Mouse (Mus musculus): Measurements from ENCODE around the gene Rbm41. TPM values are rescaled to one million over a fixed set of nuclear protein-coding genes. Genes with fewer than 3 reads are reported as not detected.

Gene Rbm41
- polyA plus RNA-seq, 1 experiment from 2014 or later = 4.1 TPM

DNA sequence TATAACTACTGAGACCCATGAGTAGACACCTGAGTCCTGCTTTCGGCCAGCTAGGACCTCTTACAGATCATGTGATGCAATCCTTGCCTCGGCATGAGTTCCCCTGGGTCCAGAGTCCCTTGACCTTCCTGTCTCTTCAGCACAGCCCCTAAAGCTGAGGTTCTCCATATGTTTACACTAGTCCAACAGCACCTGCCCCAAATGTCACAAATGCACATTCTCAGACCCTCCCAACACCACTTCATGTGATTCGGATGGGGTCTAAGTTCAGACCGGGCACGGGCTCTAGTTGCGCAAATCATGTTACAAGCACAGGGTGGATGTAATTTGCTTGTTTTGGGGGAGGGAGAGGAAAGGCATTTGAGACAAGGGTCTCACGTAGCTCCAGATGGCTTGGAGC lies 121.3 kb downstream of the Rbm41 start:
- Histone ChIP-seq H3K4me1 (ENCODE audit: control insufficient read depth, insufficient read depth, low read length) (0 out of 2 replicates have a peak, but pooled peaks cover 2% of the 10 kb centered on the region), H3K4me3 (ENCODE audit: low read length) (no peak overlapping the region), H3K36me3 (ENCODE audit: control insufficient read depth, insufficient read depth) (no peaks in the 10 kb centered on the region), H3K27me3 (ENCODE audit: control insufficient read depth, insufficient read depth, low read length) (no peaks in the 10 kb centered on the region), H3K9me3 (replicated peaks; ENCODE audit: control insufficient read depth, low read length) (no peaks in the 10 kb centered on the region), H3K4me2 (ENCODE audit: low read depth, low read length) (no peak overlapping the region), H3K27ac (ENCODE audit: low read length) (no peak overlapping the region), H3K9ac (ENCODE audit: low read length) (no peak overlapping the region)
- 77% methylated on average over 7 of the region's 7 CpGs for WGBS
- no peak for ATAC-seq (replicated peaks; ENCODE audit: extremely low read depth, insufficient read depth, low FRiP score)

DNA sequence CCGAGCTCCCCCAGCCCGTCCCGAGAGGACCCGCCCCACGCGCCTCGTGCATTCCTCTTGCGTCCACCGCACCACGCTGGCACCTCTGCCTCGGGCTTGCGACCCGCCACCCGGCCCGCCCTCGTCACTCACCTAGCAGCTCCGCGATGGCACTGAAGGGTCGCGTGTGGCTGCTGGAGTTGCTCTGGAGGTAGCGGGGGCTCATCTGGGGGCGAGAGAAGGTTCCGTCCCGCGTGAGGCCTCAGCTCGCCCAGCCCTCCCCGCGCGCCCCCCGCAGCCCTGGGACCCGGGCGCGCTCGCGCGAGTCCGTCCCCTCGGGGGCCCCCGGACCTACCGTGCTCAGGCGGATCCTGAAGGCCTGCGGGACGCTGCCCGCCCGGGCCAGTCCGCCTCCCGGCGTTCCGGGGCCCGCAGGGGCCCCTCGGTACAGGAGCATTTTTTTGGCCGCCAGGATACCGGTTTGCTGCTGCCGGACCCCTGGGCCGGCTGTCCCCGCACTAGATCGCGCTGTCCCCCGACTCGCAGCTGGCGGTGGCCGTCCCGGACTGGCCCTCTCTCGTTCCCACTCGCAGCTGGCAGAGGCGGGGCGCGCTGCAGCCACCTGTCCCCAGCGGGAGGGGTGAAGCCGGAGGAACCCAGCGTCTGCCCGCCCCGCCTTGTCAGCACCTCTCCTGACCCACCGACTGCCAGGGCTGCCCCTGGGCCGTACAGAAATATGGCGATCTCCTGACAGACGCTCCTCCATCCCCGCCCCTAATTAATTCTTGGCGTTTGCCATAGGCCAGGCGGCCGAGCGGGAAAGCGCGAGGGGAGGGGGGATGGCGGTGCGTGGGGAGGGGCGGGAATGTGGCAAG lies 127.2 kb downstream of the Rbm41 start, which contains the start of gene Morc4:
Gene Morc4, minus strand, starts transcription at position 740 of the 854 bp plus-strand sequence.
- no peaks in the 10 kb centered on the region for H3K36me3 ChIP-seq (ENCODE audit: control insufficient read depth, insufficient read depth)
- H3K4me2 ChIP-seq (ENCODE audit: low read depth, low read length) = peak within 1 kb of the TSS; percentile 72
- no peaks in the 10 kb centered on the region for H3K9me3 ChIP-seq (replicated peaks; ENCODE audit: control insufficient read depth, low read length)
- no peaks in the 10 kb centered on the region for H3K27me3 ChIP-seq (ENCODE audit: control insufficient read depth, insufficient read depth, low read length)
- ATAC-seq (replicated peaks; ENCODE audit: extremely low read depth, insufficient read depth, low FRiP score) = peak; percentile 91
- H3K4me3 ChIP-seq (ENCODE audit: low read length) = peak within 1 kb of the TSS; percentile 67
- 0 out of 2 replicates have a peak within 1 kb of the TSS, but pooled peaks have one; percentile 32 for H3K27ac ChIP-seq (ENCODE audit: low read length)
- 15% methylated on average over 83 of the region's 87 CpGs for WGBS
- H3K4me1 ChIP-seq (ENCODE audit: control insufficient read depth, insufficient read depth, low read length) = peaks cover 5% of the 10 kb centered on the region; the same call in 1 of the 2 replicates
- peak within 1 kb of the TSS; percentile 74 for H3K9ac ChIP-seq (ENCODE audit: low read length)

DNA sequence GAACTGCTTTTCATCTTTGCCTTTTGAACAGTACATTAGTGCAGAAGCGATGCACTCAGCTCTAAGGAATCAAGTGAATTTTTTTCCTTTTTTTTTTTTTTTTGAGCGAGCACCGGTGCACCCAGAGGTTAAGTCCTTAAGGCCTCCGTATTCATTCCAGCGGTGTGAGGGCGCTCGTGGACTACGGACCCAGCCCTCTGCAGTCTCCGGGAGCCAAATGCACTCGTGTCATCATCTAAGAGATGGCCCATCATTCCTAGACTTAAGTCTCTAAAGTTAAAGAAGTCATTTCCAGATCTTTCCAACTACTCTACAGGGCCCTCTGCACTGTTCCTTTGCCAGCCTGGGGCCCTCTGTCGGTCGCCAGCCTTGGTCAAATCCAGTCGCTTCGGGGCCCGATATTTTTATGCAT lies 128.1 kb downstream of the Rbm41 start:
- ATAC-seq (replicated peaks; ENCODE audit: extremely low read depth, insufficient read depth, low FRiP score) = peak; percentile 69; the same call in 1 of the 2 replicates
- Histone ChIP-seq H3K27ac (ENCODE audit: low read length) (no peak overlapping the region), H3K27me3 (ENCODE audit: control insufficient read depth, insufficient read depth, low read length) (no peaks in the 10 kb centered on the region), H3K9me3 (replicated peaks; ENCODE audit: control insufficient read depth, low read length) (no peaks in the 10 kb centered on the region), H3K4me3 (ENCODE audit: low read length) (peak overlapping the region; percentile 67), H3K4me2 (ENCODE audit: low read depth, low read length) (peak overlapping the region; percentile 72), H3K9ac (ENCODE audit: low read length) (peak overlapping the region; percentile 74; the same call in 1 of the 2 replicates), H3K36me3 (ENCODE audit: control insufficient read depth, insufficient read depth) (no peaks in the 10 kb centered on the region), H3K4me1 (ENCODE audit: control insufficient read depth, insufficient read depth, low read length) (peaks cover 5% of the 10 kb centered on the region; the same call in 1 of the 2 replicates)
- 11% methylated on average over 15 of the region's 15 CpGs for WGBS

DNA sequence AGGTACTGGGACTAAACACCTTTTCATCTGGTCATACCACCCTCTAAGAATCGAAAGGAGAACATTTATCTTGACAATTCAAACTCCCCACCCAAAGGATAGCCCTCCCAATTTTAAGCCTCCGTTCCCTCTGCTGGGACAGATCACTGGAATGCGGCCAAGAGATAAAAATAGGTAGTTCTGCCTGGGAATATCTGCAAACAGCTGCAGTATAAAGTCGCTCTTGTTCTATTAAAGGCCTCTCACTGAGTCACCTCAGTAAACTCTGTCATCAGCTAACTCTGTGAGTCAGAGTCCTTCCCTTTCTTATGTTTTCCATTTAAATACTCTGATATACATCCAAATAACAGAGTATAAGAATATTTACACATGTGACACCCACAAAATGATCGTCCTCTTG lies 139.0 kb downstream of the Rbm41 start:
- 35% methylated on average over 5 of the region's 5 CpGs for WGBS

DNA sequence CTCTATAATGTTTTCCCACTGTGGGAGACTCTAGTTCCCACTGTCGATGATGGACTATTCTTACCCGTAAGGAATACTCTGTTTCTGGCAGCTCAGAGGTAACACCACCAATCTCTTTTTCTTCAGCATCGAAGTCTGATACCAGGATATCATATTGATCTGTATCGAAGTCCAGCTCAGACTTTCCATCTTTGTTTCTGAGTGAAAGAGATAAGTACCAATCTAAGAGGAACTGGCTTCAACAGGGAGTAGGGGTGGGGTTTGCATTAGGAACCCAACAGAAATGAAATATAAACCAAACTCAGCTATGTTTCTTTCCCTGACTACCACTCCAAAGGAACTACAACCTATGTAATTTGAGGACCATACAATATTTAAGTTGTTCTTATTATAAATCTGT lies 143.6 kb downstream of the Rbm41 start:
- H3K9ac ChIP-seq (ENCODE audit: low read length) = no peak overlapping the region
- ATAC-seq (replicated peaks; ENCODE audit: extremely low read depth, insufficient read depth, low FRiP score) = no peak
- WGBS = 85% methylated on average over 4 of the region's 4 CpGs
- H3K27ac ChIP-seq (ENCODE audit: low read length) = no peak overlapping the region
- H3K9me3 ChIP-seq (replicated peaks; ENCODE audit: control insufficient read depth, low read length) = no peaks in the 10 kb centered on the region
- no peak overlapping the region for H3K4me3 ChIP-seq (ENCODE audit: low read length)
- H3K36me3 ChIP-seq (ENCODE audit: control insufficient read depth, insufficient read depth) = no peaks in the 10 kb centered on the region
- H3K4me1 ChIP-seq (ENCODE audit: control insufficient read depth, insufficient read depth, low read length) = no peaks in the 10 kb centered on the region
- H3K27me3 ChIP-seq (ENCODE audit: control insufficient read depth, insufficient read depth, low read length) = no peaks in the 10 kb centered on the region
- H3K4me2 ChIP-seq (ENCODE audit: low read depth, low read length) = no peak overlapping the region

More for the DNA sequence above, 139.0 kb downstream of the Rbm41 start:
- no peaks in the 10 kb centered on the region for H3K36me3 ChIP-seq (ENCODE audit: control insufficient read depth, insufficient read depth)
- H3K9me3 ChIP-seq (replicated peaks; ENCODE audit: control insufficient read depth, low read length) = no peaks in the 10 kb centered on the region
- H3K4me1 ChIP-seq (ENCODE audit: control insufficient read depth, insufficient read depth, low read length) = no peaks in the 10 kb centered on the region
- peak; percentile 37; the same call in 1 of the 2 replicates for ATAC-seq (replicated peaks; ENCODE audit: extremely low read depth, insufficient read depth, low FRiP score)
- H3K27me3 ChIP-seq (ENCODE audit: control insufficient read depth, insufficient read depth, low read length) = no peaks in the 10 kb centered on the region
- H3K9ac ChIP-seq (ENCODE audit: low read length) = no peak overlapping the region
- H3K27ac ChIP-seq (ENCODE audit: low read length) = 0 out of 2 replicates have a peak overlapping the region, but pooled peaks have one; percentile 39
- no peak overlapping the region for H3K4me3 ChIP-seq (ENCODE audit: low read length)
- H3K4me2 ChIP-seq (ENCODE audit: low read depth, low read length) = no peak overlapping the region

DNA sequence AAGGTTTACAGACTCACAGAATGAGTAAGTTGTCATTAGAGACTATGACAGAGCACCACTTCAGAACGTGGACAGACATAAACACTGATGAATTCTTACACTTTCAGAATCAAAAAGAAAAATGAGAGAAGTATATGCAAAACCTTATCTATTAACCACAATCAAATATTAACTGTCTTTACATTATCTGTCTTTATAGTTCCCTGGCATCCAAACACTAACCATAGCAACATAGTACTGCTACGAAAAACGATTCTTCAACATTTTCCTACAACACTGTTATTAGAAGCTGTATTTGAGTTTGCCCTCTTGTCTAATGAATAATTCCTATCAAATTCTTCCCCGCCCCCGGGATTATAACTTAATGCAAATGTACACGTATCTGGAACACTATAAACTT lies 157.3 kb downstream of the Rbm41 start:
- WGBS = 78% methylated on average over 6 of the region's 6 CpGs
- no peak for ATAC-seq (replicated peaks; ENCODE audit: extremely low read depth, insufficient read depth, low FRiP score)

More for the DNA sequence above, 157.3 kb downstream of the Rbm41 start:
- H3K4me3 ChIP-seq (ENCODE audit: low read length) = no peak overlapping the region
- no peak overlapping the region for H3K9ac ChIP-seq (ENCODE audit: low read length)
- H3K36me3 ChIP-seq (ENCODE audit: control insufficient read depth, insufficient read depth) = no peaks in the 10 kb centered on the region
- no peak overlapping the region for H3K4me2 ChIP-seq (ENCODE audit: low read depth, low read length)
- H3K27ac ChIP-seq (ENCODE audit: low read length) = no peak overlapping the region
- H3K27me3 ChIP-seq (ENCODE audit: control insufficient read depth, insufficient read depth, low read length) = no peaks in the 10 kb centered on the region
- no peaks in the 10 kb centered on the region for H3K4me1 ChIP-seq (ENCODE audit: control insufficient read depth, insufficient read depth, low read length)
- H3K9me3 ChIP-seq (replicated peaks; ENCODE audit: control insufficient read depth, low read length) = no peaks in the 10 kb centered on the region

Other genes with a start within 250 kb of the Rbm41 start
- gene Ripply1, start 216.2 kb downstream of the Rbm41 start, polyA plus RNA-seq (2015; fragmentation: Nextera tagmentation; extraction: Ambion mirVana) = not detected in 2 replicates
- 0.35 and 0.58 TPM in 2 replicates for gene Cldn2, start 197.8 kb downstream of the Rbm41 start, polyA plus RNA-seq (2015; fragmentation: Nextera tagmentation; extraction: Ambion mirVana)
- gene Morc4, start 126.9 kb downstream of the Rbm41 start, polyA plus RNA-seq (2015; fragmentation: Nextera tagmentation; extraction: Ambion mirVana) = 17.1 and 17.2 TPM in 2 replicates
- 0.79 and 1.1 TPM in 2 replicates for gene Nup62cl, start 64.1 kb upstream of the Rbm41 start, polyA plus RNA-seq (2015; fragmentation: Nextera tagmentation; extraction: Ambion mirVana)
- gene Pih1h3b, start 64.3 kb upstream of the Rbm41 start, polyA plus RNA-seq (2015; fragmentation: Nextera tagmentation; extraction: Ambion mirVana) = not detected in 2 replicates

Measured in heart, embryonic 16.5 days (tissue).